29 mouse cellular contexts compared by ENCODE assay signal in genomic region chr4:139511557-139511956, GRCm38 (mm10). TPM values are rescaled to one million over a fixed set of nuclear protein-coding genes. Genes with fewer than 3 reads are reported as not detected.
"Had no signal": no experiment of that assay in that cellular context is flagged by ENCODE, and none has a peak within 500 bp of the region (broad histone marks: within the 10 kb centered on the region; RNA-seq: fewer than 3 reads in every experiment).

No protein-coding gene starts in this region.

- H3K9ac ChIP-seq: embryonic facial prominence, embryonic 12.5 days; embryonic facial prominence, embryonic 13.5 days; embryonic facial prominence, embryonic 15.5 days; forebrain, embryonic 12.5 days; forebrain, embryonic 13.5 days; forebrain, embryonic 15.5 days; forebrain, postnatal 0 days had no signal

- ATAC-seq: forebrain, embryonic 13.5 days; forebrain, embryonic 14.5 days; forebrain, embryonic 15.5 days; forebrain, embryonic 16.5 days; forebrain, postnatal 0 days had no signal

- H3K4me1 ChIP-seq: embryonic facial prominence, embryonic 12.5 days; embryonic facial prominence, embryonic 13.5 days; embryonic facial prominence, embryonic 15.5 days; forebrain, embryonic 15.5 days had no signal

- H3K4me3 ChIP-seq: embryonic facial prominence, embryonic 10.5 days; embryonic facial prominence, embryonic 12.5 days; embryonic facial prominence, embryonic 13.5 days; embryonic facial prominence, embryonic 15.5 days; erythroblast, embryonic 14.5 days; forebrain, embryonic 10.5 days; forebrain, embryonic 12.5 days; forebrain, embryonic 13.5 days; forebrain, embryonic 15.5 days; gastrocnemius, adult 2 months; heart, adult 2 months had no signal

- H3K36me3 ChIP-seq: embryonic facial prominence, embryonic 10.5 days; embryonic facial prominence, embryonic 12.5 days; embryonic facial prominence, embryonic 13.5 days; embryonic facial prominence, embryonic 15.5 days; forebrain, embryonic 10.5 days; forebrain, embryonic 12.5 days; forebrain, embryonic 15.5 days had no signal

- H3K27ac ChIP-seq: embryonic facial prominence, embryonic 10.5 days; embryonic facial prominence, embryonic 12.5 days; embryonic facial prominence, embryonic 13.5 days; embryonic facial prominence, embryonic 15.5 days; forebrain, embryonic 10.5 days; forebrain, embryonic 12.5 days; forebrain, embryonic 13.5 days; forebrain, embryonic 15.5 days; gastrocnemius, adult 2 months; heart, adult 2 months had no signal

- H3K27me3 ChIP-seq: embryonic facial prominence, embryonic 12.5 days; embryonic facial prominence, embryonic 13.5 days; embryonic facial prominence, embryonic 15.5 days; forebrain, embryonic 12.5 days; forebrain, embryonic 13.5 days; forebrain, embryonic 15.5 days had no signal

- H3K4me2 ChIP-seq: embryonic facial prominence, embryonic 12.5 days; embryonic facial prominence, embryonic 13.5 days; embryonic facial prominence, embryonic 15.5 days; forebrain, embryonic 12.5 days; forebrain, embryonic 13.5 days; forebrain, embryonic 15.5 days had no signal

- DNase-seq: cerebellum, adult 2 months; cerebellum, adult 8-10 months; cerebellum, adult 9-10 months; cerebellum, adult 9-11 months; cerebellum, postnatal 10 days; cerebellum, postnatal 14 days; cerebellum, postnatal 25 days; cerebellum, postnatal 36 days; embryo, embryonic 11 days; forebrain, postnatal 0 days; gastrocnemius, adult 2 months; gastrocnemius, postnatal 10 days; gastrocnemius, postnatal 14 days; gastrocnemius, postnatal 25 days; gastrocnemius, postnatal 36 days; heart, adult 11 months; heart, adult 18-20 months; heart, adult 2 months had no signal

- H3K9me3 ChIP-seq: embryonic facial prominence, embryonic 10.5 days; embryonic facial prominence, embryonic 12.5 days; embryonic facial prominence, embryonic 13.5 days; embryonic facial prominence, embryonic 15.5 days; forebrain, embryonic 10.5 days; forebrain, embryonic 12.5 days; forebrain, embryonic 13.5 days; forebrain, embryonic 15.5 days had no signal

RNA-seq across cellular contexts. Expression of gene Iffo2, which starts 18.8 kb away (rescaled TPM):
- polyA plus RNA-seq: erythroblast, embryonic 14.5 days had no signal
